In the genomic region with DNA sequence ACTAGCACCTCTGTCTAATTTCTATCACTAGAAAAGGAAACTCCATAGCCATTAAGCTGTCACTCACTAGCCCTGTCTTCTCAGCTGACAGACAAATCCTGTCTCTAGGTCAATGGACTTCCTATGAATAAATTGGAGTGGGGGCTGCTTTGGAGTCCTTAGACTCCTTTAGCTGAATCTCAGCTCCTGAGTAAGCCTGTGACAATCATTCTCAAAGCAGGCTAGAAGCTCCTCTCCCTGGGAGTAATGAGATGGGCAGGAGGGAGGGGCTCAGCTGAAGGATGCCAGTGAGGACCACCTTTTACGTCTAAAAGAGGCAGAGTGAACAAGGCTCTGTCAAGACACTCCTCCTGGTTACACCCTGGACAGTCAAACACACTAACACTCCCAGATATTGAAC, we compare ENCODE assay signal across 19 mouse cellular contexts. TPM values are rescaled to one million over a fixed set of nuclear protein-coding genes. Genes with fewer than 3 reads are reported as not detected.
A peak's percentile ranks its signal among the peaks of the same experiment; 100 is the strongest.
DNase-seq lines count a peak whose midpoint lies in the region; ATAC-seq and TF ChIP-seq lines count a peak whose summit lies in the region.
"Had no signal": no experiment of that assay in that cellular context is flagged by ENCODE, and none has a peak within 500 bp of the region (broad histone marks: within the 10 kb centered on the region; RNA-seq: fewer than 3 reads in every experiment).

No protein-coding gene starts in this region.

- intact Hi-C loops in gastrocnemius, adult 2 months (cut with DNase I): loop anchor here (5.0 to 10.0 kb wide), 3 partner anchors 45 to 305 kb away; partner anchors contain the start of gene Samd4

- peak overlapping the region; percentile 91 for H3K4me2 ChIP-seq in intestine, postnatal 0 days (replicated peaks; ENCODE audit: low read depth)
- no peak overlapping the region for H3K4me2 ChIP-seq in intestine, embryonic 15.5 days (replicated peaks)
- H3K4me2 ChIP-seq: limb, embryonic 15.5 days; midbrain, embryonic 11.5 days had no signal

- WGBS in intestine, postnatal 0 days: 39% methylated on average over 1 of the region's 1 CpGs
- 44% methylated on average over 1 of the region's 1 CpGs for WGBS in intestine, embryonic 15.5 days
- WGBS in lung, adult 2 months: 52% methylated on average over 1 of the region's 1 CpGs
- WGBS in small intestine, adult 2 months: 91% methylated on average over 1 of the region's 1 CpGs

- H3K27ac ChIP-seq in gastrocnemius, adult 2 months: peak overlapping the region; percentile 94
- 0 out of 2 replicates have a peak overlapping the region, but pooled peaks have one; percentile 1 for H3K27ac ChIP-seq in intestine, postnatal 0 days (ENCODE audit: low read depth, low read length)
- no peak overlapping the region for H3K27ac ChIP-seq in intestine, embryonic 15.5 days
- H3K27ac ChIP-seq in small intestine, adult 2 months (ENCODE audit: insufficient read depth, low read depth, low read length): no peak overlapping the region
- H3K27ac ChIP-seq: embryonic facial prominence, embryonic 13.5 days; heart, embryonic 13.5 days; hindbrain, embryonic 15.5 days; limb, embryonic 15.5 days; neural tube, embryonic 13.5 days; stomach, postnatal 0 days had no signal

- H3K36me3 ChIP-seq in intestine, postnatal 0 days (ENCODE audit: control insufficient read depth, insufficient read depth): no peaks in the 10 kb centered on the region
- no peaks in the 10 kb centered on the region for H3K36me3 ChIP-seq in intestine, embryonic 15.5 days
- H3K36me3 ChIP-seq in small intestine, adult 2 months (ENCODE audit: control insufficient read depth, insufficient read depth, low read length): no peaks in the 10 kb centered on the region
- H3K36me3 ChIP-seq: embryonic facial prominence, embryonic 13.5 days; heart, embryonic 13.5 days; hindbrain, embryonic 15.5 days; limb, embryonic 15.5 days; neural tube, embryonic 13.5 days had no signal

- peak overlapping the region; percentile 95 for H3K4me3 ChIP-seq in gastrocnemius, adult 2 months
- peak overlapping the region; percentile 64; the same call in 1 of the 2 replicates for H3K4me3 ChIP-seq in intestine, postnatal 0 days (ENCODE audit: low read depth, low read length)
- H3K4me3 ChIP-seq in intestine, embryonic 15.5 days (replicated peaks): no peak overlapping the region
- H3K4me3 ChIP-seq in lung, adult 2 months (replicated peaks; ENCODE audit: extremely low read depth, low read depth, low read length): peak overlapping the region; percentile 9
- peak overlapping the region; percentile 20; the same call in 1 of the 2 replicates for H3K4me3 ChIP-seq in small intestine, adult 2 months (ENCODE audit: low read depth, low read length)
- H3K4me3 ChIP-seq: embryonic facial prominence, embryonic 13.5 days; neural tube, embryonic 13.5 days had no signal

- no peak for TF ChIP-seq CTCF in gastrocnemius, adult 2 months (IDR thresholded peaks at IDR 0.05)
- TF ChIP-seq CTCF in intestine, postnatal 0 days (IDR thresholded peaks at IDR 0.05; ENCODE audit: low read depth): no peak
- no peak for TF ChIP-seq CTCF in lung, adult 2 months (IDR thresholded peaks at IDR 0.05; ENCODE audit: insufficient read depth, low read length)
- no peak for TF ChIP-seq CTCF in small intestine, adult 2 months (IDR thresholded peaks at IDR 0.05; ENCODE audit: extremely low read depth, insufficient read length, insufficient replicate concordance, low read depth, low read length)

- no peak for TF ChIP-seq POLR2A in lung, adult 2 months (IDR thresholded peaks at IDR 0.05; ENCODE audit: borderline replicate concordance, extremely low read depth, low read depth, low read length)
- no peak for TF ChIP-seq POLR2A in small intestine, adult 2 months (IDR thresholded peaks at IDR 0.05; ENCODE audit: low read depth, low read length)

- no peaks in the 10 kb centered on the region for H3K4me1 ChIP-seq in intestine, postnatal 0 days (replicated peaks; ENCODE audit: control insufficient read depth, insufficient read depth, low read length)
- peaks cover 9% of the 10 kb centered on the region; the same call in 1 of the 2 replicates for H3K4me1 ChIP-seq in intestine, embryonic 15.5 days (replicated peaks)
- peaks cover 4% of the 10 kb centered on the region; the same call in 1 of the 2 replicates for H3K4me1 ChIP-seq in lung, adult 2 months (ENCODE audit: control insufficient read depth, insufficient read depth, low read length)
- H3K4me1 ChIP-seq in small intestine, adult 2 months (ENCODE audit: control insufficient read depth, insufficient read depth, insufficient read length, low read length): no peaks in the 10 kb centered on the region; the same call in 1 of the 2 replicates

- no peaks in the 10 kb centered on the region for H3K9me3 ChIP-seq in intestine, postnatal 0 days (ENCODE audit: control insufficient read depth)
- H3K9me3 ChIP-seq in intestine, embryonic 15.5 days: no peaks in the 10 kb centered on the region
- H3K9me3 ChIP-seq: embryonic facial prominence, embryonic 13.5 days; heart, embryonic 13.5 days; hindbrain, embryonic 15.5 days; limb, embryonic 15.5 days; neural tube, embryonic 13.5 days had no signal

- ATAC-seq in intestine, postnatal 0 days: no peak
- no peak for ATAC-seq in intestine, embryonic 15.5 days

- DNase-seq in gastrocnemius, adult 2 months: no peak
- DNase-seq in gastrocnemius, adult 8-10 months (ENCODE audit: low spot score in 2 of 2): no peak
- DNase-seq in lung, adult 2 months: no peak
- no peak for DNase-seq in lung, postnatal 4 days
- DNase-seq in cerebellum, postnatal 14 days: no peak
- DNase-seq: adrenal gland, adult 8-10 months; cerebellum, adult 18-20 months; gastrocnemius, postnatal 10 days; kidney, adult 18-20 months had no signal

- no peak overlapping the region for H3K9ac ChIP-seq in intestine, postnatal 0 days (ENCODE audit: low read depth, low read length)
- no peak overlapping the region for H3K9ac ChIP-seq in intestine, embryonic 15.5 days
- H3K9ac ChIP-seq: embryonic facial prominence, embryonic 13.5 days; hindbrain, embryonic 15.5 days; limb, embryonic 15.5 days; neural tube, embryonic 13.5 days had no signal

- no peaks in the 10 kb centered on the region for H3K27me3 ChIP-seq in intestine, postnatal 0 days (replicated peaks; ENCODE audit: control insufficient read depth, insufficient read depth, low read length)
- H3K27me3 ChIP-seq in intestine, embryonic 15.5 days (replicated peaks): no peaks in the 10 kb centered on the region
- no peaks in the 10 kb centered on the region for H3K27me3 ChIP-seq in small intestine, adult 2 months (ENCODE audit: control insufficient read depth, insufficient read depth, low read length)

RNA-seq across cellular contexts. Expression of gene Gch1, which starts 2.0 kb away (rescaled TPM):
- 1 to 10 TPM; 2.3 to 3.0 TPM for total RNA-seq in gastrocnemius, adult 2 months (2021)
- 1 to 10 TPM; 1.7 to 2.6 (median 2.4) TPM for total RNA-seq in gastrocnemius, adult 8-10 months (2022)
- 33.5 and 37.1 TPM in 2 replicates for polyA plus RNA-seq in intestine, postnatal 0 days (2015; fragmentation: Nextera tagmentation; extraction: Ambion mirVana)
- 10.4 and 11.1 TPM in 2 replicates for polyA plus RNA-seq in intestine, embryonic 15.5 days (2015; fragmentation: Nextera tagmentation; extraction: Ambion mirVana)
- polyA plus RNA-seq in lung, adult 2 months (2012; rRNA removed): 9.9 and 11.3 TPM in 2 replicates
- 27.1 and 35.7 TPM in 2 replicates for polyA plus RNA-seq in small intestine, adult 2 months (2012; rRNA removed)

Comparison
In these comparisons a context has a peak if more than half of its experiments do, and no peak if none do; other contexts are left out.
1. H3K27ac ChIP-seq: peak in gastrocnemius, adult 2 months (single experiment) and intestine, postnatal 0 days (single experiment); none in intestine, embryonic 15.5 days (single experiment) and small intestine, adult 2 months (single experiment).